Mouse (Mus musculus) layer of hippocampus, adult 2 months (tissue): ENCODE data around the gene Arntl2. TPM values are rescaled to one million over a fixed set of nuclear protein-coding genes. Genes with fewer than 3 reads are reported as not detected.
A peak's percentile ranks its signal among the peaks of the same experiment; 100 is the strongest.
"Not testable (repeated sequence)": the region's sequence is repeated elsewhere in the genome, so short reads cannot be mapped to it uniquely, and the experiment has no call there.

Experiments used
- DNase-seq, 2 experiments: peaks; one replicate each; pipeline ENCODE4 v3.0.0; 2022; ENCODE audit warnings: low spot score in 2 of 2
- H3K27ac ChIP-seq: fragments of 200-600 bp; 2 replicates; pipeline ENCODE4 v1.8.1; 2022
- H3K4me3 ChIP-seq: fragments of 200-600 bp; 2 replicates; pipeline ENCODE4 v1.8.1; 2022; ENCODE audit warnings: mild to moderate bottlenecking
- CTCF ChIP-seq: fragments of 200-600 bp; conservative IDR thresholded peaks from 2 replicates; pipeline ENCODE4 v1.8.1; 2022; ENCODE audit warnings: antibody characterized with exemption, mild to moderate bottlenecking, moderate library complexity
- total RNA-seq, 2 experiments: library from RNA; stranded (reverse); gene quantifications; 2 replicates each; pipeline ENCODE4 v1.2.3; 2021

The Arntl2 gene
- total RNA-seq, 2 experiments from 2014 or later, result 9.0 to 10.4 TPM

- H3K4me3 ChIP-seq, result no peak overlapping the region
- peak; percentile 82 for TF ChIP-seq CTCF
- no peak overlapping the region for H3K27ac ChIP-seq
- peak; percentile 5 to 36 for DNase-seq
Observed at GRCm38 (mm10) chr6:146762264-146762898, 33.5 kb upstream of the Arntl2 start.

DNA sequence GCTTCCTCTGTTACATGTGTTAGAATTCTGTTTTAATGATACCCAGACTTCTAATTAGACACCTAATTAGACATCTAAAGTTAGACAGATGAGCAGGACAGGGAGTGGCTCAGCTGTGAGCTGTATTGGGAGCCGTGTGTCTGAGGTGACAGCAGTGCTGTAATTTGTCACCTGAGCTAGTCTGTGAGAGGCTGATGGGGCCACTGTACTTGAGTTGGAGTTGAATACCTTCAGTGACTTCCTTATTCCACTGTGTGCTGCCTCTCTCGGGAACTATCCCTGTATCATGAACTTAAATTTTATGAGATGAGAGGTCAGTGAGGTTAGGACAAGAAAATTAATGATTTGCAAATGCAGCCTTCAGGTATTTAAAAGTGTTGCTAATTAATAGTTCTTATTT is 31.3 kb upstream of the Arntl2 start:
- DNase-seq, result no peak
- no peak for TF ChIP-seq CTCF
- no peak overlapping the region for H3K4me3 ChIP-seq
- no peak overlapping the region for H3K27ac ChIP-seq

- no peak for DNase-seq
- H3K4me3 ChIP-seq, result no peak overlapping the region
- no peak overlapping the region for H3K27ac ChIP-seq
- no peak for TF ChIP-seq CTCF
Observed at GRCm38 (mm10) chr6:146765270-146765669, 30.6 kb upstream of the Arntl2 start.

DNA sequence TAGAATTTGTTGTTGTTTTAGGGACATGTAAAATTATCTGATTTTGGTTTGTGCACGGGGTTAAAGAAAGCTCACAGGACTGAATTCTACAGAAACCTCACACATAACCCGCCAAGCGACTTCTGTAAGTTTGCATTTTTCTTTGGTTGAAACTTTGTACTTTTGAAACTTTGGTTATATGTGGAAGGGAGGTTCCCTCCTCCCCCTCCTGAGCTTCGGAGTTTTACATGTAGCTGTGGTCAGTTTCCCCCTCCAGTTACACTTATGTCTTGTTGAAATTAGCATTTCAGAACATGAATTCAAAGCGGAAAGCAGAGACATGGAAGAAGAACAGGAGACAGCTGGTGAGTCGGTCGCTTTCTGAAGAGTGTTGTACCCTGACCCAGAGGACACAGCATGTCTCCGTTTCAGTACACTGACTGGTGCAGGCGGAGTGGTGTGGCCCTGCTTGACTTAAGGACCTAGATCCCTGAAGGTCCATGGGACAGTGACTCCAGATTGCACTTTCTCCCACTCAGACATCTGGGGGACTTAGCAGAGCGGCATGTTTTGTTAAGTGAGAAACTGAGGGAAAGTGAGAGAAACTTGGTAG is 26.9 kb upstream of the Arntl2 start:
- TF ChIP-seq CTCF, result no peak
- no peak overlapping the region for H3K4me3 ChIP-seq
- H3K27ac ChIP-seq, result no peak overlapping the region
- DNase-seq, result no peak

- no peak for TF ChIP-seq CTCF
Observed at GRCm38 (mm10) chr6:146770005-146770745, 25.7 kb upstream of the Arntl2 start.

GRCm38 (mm10) chr6:146770808-146771207 is 25.0 kb upstream of the Arntl2 start:
- no peak for DNase-seq
- H3K4me3 ChIP-seq, result no peak overlapping the region
- H3K27ac ChIP-seq, result no peak overlapping the region
- TF ChIP-seq CTCF, result no peak

More at GRCm38 (mm10) chr6:146770005-146770745, 25.7 kb upstream of the Arntl2 start:
- DNase-seq, result no peak
- H3K4me3 ChIP-seq, result no peak overlapping the region
- H3K27ac ChIP-seq, result no peak overlapping the region

GRCm38 (mm10) chr6:146775864-146776263 is 20.0 kb upstream of the Arntl2 start:
- not testable (repeated sequence) for H3K27ac ChIP-seq, H3K4me3 ChIP-seq, DNase-seq

DNA sequence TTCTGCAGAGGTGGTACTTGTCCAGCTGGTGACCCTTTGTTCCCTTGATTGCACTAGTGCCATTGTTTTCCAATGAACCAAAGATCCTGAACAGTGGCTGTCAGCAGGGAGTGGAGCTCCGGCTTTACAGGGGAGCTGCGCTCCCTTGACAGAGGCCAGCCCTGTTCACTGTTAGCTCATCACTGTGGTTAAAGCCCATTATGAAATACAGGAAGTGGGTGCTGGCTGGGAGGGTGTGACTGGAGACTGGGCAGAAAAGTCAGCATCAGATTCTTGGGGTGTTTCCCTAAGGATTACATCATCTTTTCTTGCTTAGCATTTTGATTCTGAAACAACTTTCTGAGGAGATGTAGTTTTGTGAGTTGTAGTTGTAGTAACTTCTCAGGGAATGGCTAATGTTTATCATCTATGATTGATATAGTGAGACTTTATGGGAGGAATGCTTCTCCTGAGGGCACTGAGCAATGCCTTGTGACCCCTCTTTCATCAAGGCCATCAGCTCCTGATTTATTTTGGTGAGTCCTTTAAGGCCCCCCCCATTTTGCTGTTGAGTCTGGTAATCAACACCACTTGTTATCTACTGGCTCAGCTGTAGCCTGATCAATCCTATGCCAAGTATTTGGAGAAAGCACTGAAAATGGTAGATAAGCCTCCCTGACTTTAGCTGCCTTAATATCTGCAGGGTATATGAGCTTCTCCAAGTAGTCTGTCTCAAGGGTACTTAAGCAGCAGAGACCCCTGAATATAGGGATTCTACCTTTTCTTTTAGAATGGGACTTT is 19.1 kb upstream of the Arntl2 start:
- no peak overlapping the region for H3K4me3 ChIP-seq
- TF ChIP-seq CTCF, result no peak
- H3K27ac ChIP-seq, result no peak overlapping the region
- no peak for DNase-seq

- no peak overlapping the region for H3K4me3 ChIP-seq
- TF ChIP-seq CTCF, result no peak
- no peak overlapping the region for H3K27ac ChIP-seq
- no peak for DNase-seq
Observed at GRCm38 (mm10) chr6:146778055-146778454, 17.8 kb upstream of the Arntl2 start.

- no peak overlapping the region for H3K4me3 ChIP-seq
- H3K27ac ChIP-seq, result no peak overlapping the region
- DNase-seq, result no peak
- TF ChIP-seq CTCF, result no peak
Observed at GRCm38 (mm10) chr6:146781566-146781965, 14.3 kb upstream of the Arntl2 start.

DNA sequence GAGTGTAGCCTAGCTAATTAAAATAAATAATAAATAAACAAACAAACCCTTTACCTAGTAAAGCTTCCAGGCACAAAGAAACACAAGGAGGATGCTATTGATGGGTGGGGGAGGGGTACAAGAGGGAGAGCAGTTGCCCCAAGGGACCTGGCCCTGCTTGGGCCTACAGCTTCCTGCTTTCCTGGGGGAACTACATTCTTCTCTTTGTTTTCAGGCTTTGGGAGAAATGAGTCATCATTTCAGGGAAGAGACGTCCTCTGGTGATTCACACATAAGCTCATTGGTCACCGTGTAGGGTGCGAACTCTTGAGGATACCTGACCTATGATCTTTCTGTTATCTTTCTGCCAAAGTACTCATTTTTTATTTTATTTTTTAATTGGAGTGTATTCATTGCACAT is 2.3 kb upstream of the Arntl2 start:
- no peak overlapping the region for H3K4me3 ChIP-seq
- no peak for TF ChIP-seq CTCF
- H3K27ac ChIP-seq, result no peak overlapping the region
- DNase-seq, result no peak

GRCm38 (mm10) chr6:146795166-146795923 is 510 bp upstream of the Arntl2 start:
- Histone ChIP-seq H3K4me3 (peak overlapping the region; percentile 72), H3K27ac (no peak overlapping the region)
- no peak for TF ChIP-seq CTCF
- no peak for DNase-seq
